Mouse (Mus musculus): Measurements from ENCODE around the gene Pald1. TPM values are rescaled to one million over a fixed set of nuclear protein-coding genes. Genes with fewer than 3 reads are reported as not detected.

Gene Pald1
- 21.0 and 28.4 TPM in 2 replicates for polyA plus RNA-seq (2015; fragmentation: Nextera tagmentation; extraction: Ambion mirVana)

DNA sequence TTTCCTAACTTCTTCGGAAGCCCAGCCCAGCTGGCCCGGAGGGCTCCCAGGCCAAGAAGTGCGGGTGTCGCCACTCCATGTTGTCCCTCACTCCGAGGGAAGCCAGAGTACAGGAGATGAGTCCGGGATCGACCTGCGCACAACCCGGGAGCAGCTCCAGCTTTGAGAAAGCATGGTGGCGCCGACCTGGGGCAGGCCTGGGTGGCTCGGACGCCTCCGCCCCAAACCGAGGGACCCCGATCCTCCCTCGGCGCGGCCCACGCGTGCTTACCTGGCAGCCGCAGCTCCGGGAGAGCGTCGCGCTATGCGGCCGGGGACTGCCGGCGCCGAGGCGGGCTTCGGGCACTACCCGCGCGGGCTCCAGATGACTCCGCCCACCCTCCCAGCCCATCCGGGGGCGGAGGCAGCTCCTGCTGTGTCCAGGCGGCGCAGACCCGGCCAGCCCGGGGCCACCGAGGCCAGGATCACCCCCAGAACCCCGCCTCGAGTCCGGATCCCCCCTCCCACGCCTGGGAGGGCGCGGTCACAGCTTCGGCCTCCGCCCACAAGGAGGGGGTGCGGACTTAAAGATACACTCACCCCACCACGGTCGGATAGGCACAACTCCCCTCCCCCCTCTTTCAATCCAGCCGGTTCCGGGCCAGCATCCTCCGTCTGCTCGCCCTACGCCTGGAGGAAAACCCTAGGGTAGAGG is at the start of gene Pald1:
TSS of gene Pald1 (minus strand) at position 510 of the 694 bp plus-strand sequence.
- peak within 1 kb of the TSS; percentile 86 for H3K4me3 ChIP-seq (ENCODE audit: low read length)
- H3K27me3 ChIP-seq (ENCODE audit: control insufficient read depth, insufficient read depth, low read length), result no peaks in the 10 kb centered on the region
- no peaks in the 10 kb centered on the region for H3K36me3 ChIP-seq (ENCODE audit: control insufficient read depth, insufficient read depth)
- under 1% methylated on average over 54 of the region's 60 CpGs for WGBS
- peak within 1 kb of the TSS; percentile 94 for H3K4me2 ChIP-seq (ENCODE audit: low read depth, low read length)
- H3K9me3 ChIP-seq (replicated peaks; ENCODE audit: control insufficient read depth, low read length), result no peaks in the 10 kb centered on the region
- peak; percentile 82 for ATAC-seq (replicated peaks; ENCODE audit: extremely low read depth, insufficient read depth, low FRiP score)
- peak within 1 kb of the TSS; percentile 89 for H3K27ac ChIP-seq (ENCODE audit: low read length)
- peak within 1 kb of the TSS; percentile 91 for H3K9ac ChIP-seq (ENCODE audit: low read length)
- H3K4me1 ChIP-seq (ENCODE audit: control insufficient read depth, insufficient read depth, low read length), result peaks cover 53% of the 10 kb centered on the region

- Histone ChIP-seq H3K27me3 (ENCODE audit: control insufficient read depth, insufficient read depth, low read length) (no peaks in the 10 kb centered on the region), H3K4me2 (ENCODE audit: low read depth, low read length) (no peak overlapping the region), H3K4me3 (ENCODE audit: low read length) (no peak overlapping the region), H3K9me3 (replicated peaks; ENCODE audit: control insufficient read depth, low read length) (no peaks in the 10 kb centered on the region), H3K4me1 (ENCODE audit: control insufficient read depth, insufficient read depth, low read length) (peaks cover 8% of the 10 kb centered on the region), H3K9ac (ENCODE audit: low read length) (no peak overlapping the region), H3K27ac (ENCODE audit: low read length) (no peak overlapping the region), H3K36me3 (ENCODE audit: control insufficient read depth, insufficient read depth) (peaks cover 45% of the 10 kb centered on the region)
- ATAC-seq (replicated peaks; ENCODE audit: extremely low read depth, insufficient read depth, low FRiP score), result no peak
- WGBS, result 88% methylated on average over 9 of the region's 9 CpGs
Observed at GRCm38 (mm10) chr10:61431375-61431774, 48.0 kb upstream of the Pald1 start.

GRCm38 (mm10) chr10:61429043-61429442 is 45.7 kb upstream of the Pald1 start:
- Histone ChIP-seq H3K27me3 (ENCODE audit: control insufficient read depth, insufficient read depth, low read length) (no peaks in the 10 kb centered on the region), H3K36me3 (ENCODE audit: control insufficient read depth, insufficient read depth) (peaks cover 33% of the 10 kb centered on the region), H3K4me1 (ENCODE audit: control insufficient read depth, insufficient read depth, low read length) (peaks cover 23% of the 10 kb centered on the region), H3K9ac (ENCODE audit: low read length) (no peak overlapping the region), H3K27ac (ENCODE audit: low read length) (no peak overlapping the region), H3K4me2 (ENCODE audit: low read depth, low read length) (no peak overlapping the region), H3K4me3 (ENCODE audit: low read length) (no peak overlapping the region), H3K9me3 (replicated peaks; ENCODE audit: control insufficient read depth, low read length) (no peaks in the 10 kb centered on the region)
- ATAC-seq (replicated peaks; ENCODE audit: extremely low read depth, insufficient read depth, low FRiP score), result no peak
- WGBS, result 91% methylated on average over 5 of the region's 5 CpGs

GRCm38 (mm10) chr10:61428416-61428815 is 45.1 kb upstream of the Pald1 start:
- Histone ChIP-seq H3K9ac (ENCODE audit: low read length) (no peak overlapping the region), H3K9me3 (replicated peaks; ENCODE audit: control insufficient read depth, low read length) (no peaks in the 10 kb centered on the region), H3K4me2 (ENCODE audit: low read depth, low read length) (no peak overlapping the region), H3K27me3 (ENCODE audit: control insufficient read depth, insufficient read depth, low read length) (no peaks in the 10 kb centered on the region), H3K4me1 (ENCODE audit: control insufficient read depth, insufficient read depth, low read length) (peaks cover 23% of the 10 kb centered on the region), H3K36me3 (ENCODE audit: control insufficient read depth, insufficient read depth) (peaks cover 27% of the 10 kb centered on the region), H3K4me3 (ENCODE audit: low read length) (no peak overlapping the region), H3K27ac (ENCODE audit: low read length) (no peak overlapping the region)
- no peak for ATAC-seq (replicated peaks; ENCODE audit: extremely low read depth, insufficient read depth, low FRiP score)
- WGBS, result 71% methylated on average over 4 of the region's 4 CpGs

GRCm38 (mm10) chr10:61427951-61428350 is 44.6 kb upstream of the Pald1 start:
- Histone ChIP-seq H3K4me2 (ENCODE audit: low read depth, low read length) (no peak overlapping the region), H3K27me3 (ENCODE audit: control insufficient read depth, insufficient read depth, low read length) (no peaks in the 10 kb centered on the region), H3K4me1 (ENCODE audit: control insufficient read depth, insufficient read depth, low read length) (peaks cover 23% of the 10 kb centered on the region), H3K9me3 (replicated peaks; ENCODE audit: control insufficient read depth, low read length) (no peaks in the 10 kb centered on the region), H3K27ac (ENCODE audit: low read length) (no peak overlapping the region), H3K9ac (ENCODE audit: low read length) (no peak overlapping the region), H3K36me3 (ENCODE audit: control insufficient read depth, insufficient read depth) (peaks cover 22% of the 10 kb centered on the region), H3K4me3 (ENCODE audit: low read length) (no peak overlapping the region)
- ATAC-seq (replicated peaks; ENCODE audit: extremely low read depth, insufficient read depth, low FRiP score), result no peak
- WGBS, result 87% methylated on average over 6 of the region's 6 CpGs

GRCm38 (mm10) chr10:61426251-61426757 is 43.0 kb upstream of the Pald1 start:
- Histone ChIP-seq H3K27me3 (ENCODE audit: control insufficient read depth, insufficient read depth, low read length) (no peaks in the 10 kb centered on the region), H3K9me3 (replicated peaks; ENCODE audit: control insufficient read depth, low read length) (no peaks in the 10 kb centered on the region), H3K27ac (ENCODE audit: low read length) (peak overlapping the region; percentile 69), H3K4me3 (ENCODE audit: low read length) (no peak overlapping the region), H3K9ac (ENCODE audit: low read length) (no peak overlapping the region), H3K36me3 (ENCODE audit: control insufficient read depth, insufficient read depth) (peaks cover 14% of the 10 kb centered on the region), H3K4me2 (ENCODE audit: low read depth, low read length) (no peak overlapping the region), H3K4me1 (ENCODE audit: control insufficient read depth, insufficient read depth, low read length) (peaks cover 23% of the 10 kb centered on the region)
- WGBS, result 25% methylated on average over 2 of the region's 2 CpGs
- ATAC-seq (replicated peaks; ENCODE audit: extremely low read depth, insufficient read depth, low FRiP score), result peak; percentile 69

DNA sequence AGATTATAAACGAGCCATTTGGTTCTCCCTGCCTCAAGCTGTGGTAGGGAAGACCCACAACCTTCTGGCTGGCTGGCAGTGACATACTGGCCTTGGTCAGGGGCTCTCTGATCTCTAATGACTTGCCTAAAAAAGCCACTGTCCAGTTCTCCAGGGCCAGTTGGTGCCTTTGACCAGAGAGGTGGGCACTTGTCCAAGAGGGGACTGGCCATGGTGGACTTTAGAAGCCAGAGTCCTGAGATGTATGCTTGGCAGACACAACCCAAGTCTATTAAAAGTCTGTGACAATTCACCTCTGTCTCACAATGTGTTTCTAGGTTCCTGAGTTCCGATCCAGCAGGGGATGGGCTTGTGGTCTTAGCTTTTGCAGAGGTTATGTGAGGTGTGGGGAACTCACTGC is 41.7 kb upstream of the Pald1 start:
- Histone ChIP-seq H3K27me3 (ENCODE audit: control insufficient read depth, insufficient read depth, low read length) (peaks cover 9% of the 10 kb centered on the region), H3K4me2 (ENCODE audit: low read depth, low read length) (no peak overlapping the region), H3K36me3 (ENCODE audit: control insufficient read depth, insufficient read depth) (peaks cover 2% of the 10 kb centered on the region), H3K9me3 (replicated peaks; ENCODE audit: control insufficient read depth, low read length) (no peaks in the 10 kb centered on the region), H3K27ac (ENCODE audit: low read length) (no peak overlapping the region), H3K9ac (ENCODE audit: low read length) (no peak overlapping the region), H3K4me1 (ENCODE audit: control insufficient read depth, insufficient read depth, low read length) (peaks cover 23% of the 10 kb centered on the region), H3K4me3 (ENCODE audit: low read length) (no peak overlapping the region)
- WGBS, result 66% methylated on average over 2 of the region's 2 CpGs
- ATAC-seq (replicated peaks; ENCODE audit: extremely low read depth, insufficient read depth, low FRiP score), result no peak

- WGBS, result 16% methylated on average over 7 of the region's 7 CpGs
- no peak overlapping the region for H3K9ac ChIP-seq (ENCODE audit: low read length)
- H3K9me3 ChIP-seq (replicated peaks; ENCODE audit: control insufficient read depth, low read length), result no peaks in the 10 kb centered on the region
- ATAC-seq (replicated peaks; ENCODE audit: extremely low read depth, insufficient read depth, low FRiP score), result no peak
- H3K4me3 ChIP-seq (ENCODE audit: low read length), result no peak overlapping the region
- no peaks in the 10 kb centered on the region for H3K36me3 ChIP-seq (ENCODE audit: control insufficient read depth, insufficient read depth)
- peaks cover 15% of the 10 kb centered on the region for H3K27me3 ChIP-seq (ENCODE audit: control insufficient read depth, insufficient read depth, low read length)
- H3K4me2 ChIP-seq (ENCODE audit: low read depth, low read length), result peak overlapping the region; percentile 30; the same call in 1 of the 2 replicates
- H3K4me1 ChIP-seq (ENCODE audit: control insufficient read depth, insufficient read depth, low read length), result peaks cover 23% of the 10 kb centered on the region
- H3K27ac ChIP-seq (ENCODE audit: low read length), result no peak overlapping the region
Observed at GRCm38 (mm10) chr10:61424500-61424899, 41.2 kb upstream of the Pald1 start.

DNA sequence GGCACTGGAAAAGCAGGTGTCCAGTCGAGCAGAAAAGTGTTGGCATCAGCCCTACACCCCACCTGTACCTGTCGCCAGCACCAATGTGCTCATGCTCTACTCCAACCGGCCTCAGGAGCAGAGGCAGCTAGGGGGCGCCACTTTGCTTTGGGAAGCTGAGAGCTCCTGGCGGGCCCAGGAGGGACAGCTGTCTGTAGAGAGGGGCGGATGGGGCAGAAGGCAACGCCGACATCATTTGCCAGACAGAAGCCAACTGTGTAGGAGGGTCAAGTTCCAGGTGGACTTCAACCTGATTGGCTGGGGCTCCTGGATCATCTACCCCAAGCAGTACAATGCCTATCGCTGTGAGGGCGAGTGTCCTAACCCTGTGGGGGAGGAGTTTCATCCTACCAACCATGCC is 40.0 kb upstream of the Pald1 start:
- H3K27me3 ChIP-seq (ENCODE audit: control insufficient read depth, insufficient read depth, low read length), result peaks cover 20% of the 10 kb centered on the region
- H3K4me1 ChIP-seq (ENCODE audit: control insufficient read depth, insufficient read depth, low read length), result peaks cover 24% of the 10 kb centered on the region
- ATAC-seq (replicated peaks; ENCODE audit: extremely low read depth, insufficient read depth, low FRiP score), result no peak
- H3K9me3 ChIP-seq (replicated peaks; ENCODE audit: control insufficient read depth, low read length), result no peaks in the 10 kb centered on the region
- no peak overlapping the region for H3K4me3 ChIP-seq (ENCODE audit: low read length)
- no peak overlapping the region for H3K4me2 ChIP-seq (ENCODE audit: low read depth, low read length)
- no peak overlapping the region for H3K27ac ChIP-seq (ENCODE audit: low read length)
- no peaks in the 10 kb centered on the region for H3K36me3 ChIP-seq (ENCODE audit: control insufficient read depth, insufficient read depth)
- 60% methylated on average over 10 of the region's 10 CpGs for WGBS
- H3K9ac ChIP-seq (ENCODE audit: low read length), result no peak overlapping the region
